Mouse (Mus musculus): ENCODE measurements around the gene Calcb. TPM values are rescaled to one million over a fixed set of nuclear protein-coding genes. Genes with fewer than 3 reads are reported as not detected.

Calcb gene
- polyA plus RNA-seq (2012; rRNA removed): 10.0 and 10.3 TPM in 2 replicates

DNA sequence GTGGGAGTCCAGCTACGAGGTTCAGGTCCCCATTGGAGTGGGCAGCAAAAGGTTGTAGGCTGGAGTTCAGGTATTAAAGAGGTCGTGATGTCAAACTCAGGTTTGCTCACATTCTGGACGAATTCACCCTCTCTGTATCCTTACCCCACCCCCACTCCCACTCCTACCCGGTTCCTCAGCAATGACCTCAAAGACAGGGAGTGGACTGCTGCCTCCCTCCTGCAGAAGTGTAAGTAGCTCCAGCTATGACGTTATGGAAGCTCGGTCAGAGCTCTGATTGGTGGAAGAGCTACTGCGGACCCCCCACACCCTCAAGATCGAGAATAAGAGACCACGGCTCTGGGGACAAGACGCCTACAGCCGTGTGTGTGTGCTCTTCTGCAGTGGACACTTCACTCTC is at the start of gene Calcb:
Gene Calcb, plus strand, starts transcription at position 344 of the 400 bp plus-strand sequence.
- DNase-seq: no peak
- Histone ChIP-seq H3K4me3 (ENCODE audit: control insufficient read depth, insufficient read depth, low read length) (no peak within 1 kb of the TSS), H3K36me3 (ENCODE audit: control insufficient read depth, insufficient read depth, low read length) (no peaks in the 10 kb centered on the region), H3K4me1 (replicated peaks; ENCODE audit: control insufficient read depth, insufficient read depth, low read length) (peaks cover 12% of the 10 kb centered on the region), H3K27ac (ENCODE audit: control insufficient read depth, insufficient read depth, low read length) (no peak within 1 kb of the TSS), H3K27me3 (ENCODE audit: control insufficient read depth, insufficient read depth, low read length) (no peaks in the 10 kb centered on the region; the same call in 1 of the 2 replicates)
- no peak for TF ChIP-seq POLR2A (IDR thresholded peaks at IDR 0.05; ENCODE audit: control insufficient read depth, extremely low read depth, insufficient read depth, low read length, poor library complexity)
- no peak for TF ChIP-seq CTCF (IDR thresholded peaks at IDR 0.05; ENCODE audit: borderline replicate concordance, control insufficient read depth, extremely low read depth, insufficient read depth, low read length, poor library complexity)
- 7% methylated on average over 11 of the region's 11 CpGs for WGBS

- Histone ChIP-seq H3K27ac (ENCODE audit: control insufficient read depth, insufficient read depth, low read length) (no peak overlapping the region), H3K4me3 (ENCODE audit: control insufficient read depth, insufficient read depth, low read length) (no peak overlapping the region), H3K4me1 (replicated peaks; ENCODE audit: control insufficient read depth, insufficient read depth, low read length) (peaks cover 3% of the 10 kb centered on the region), H3K36me3 (ENCODE audit: control insufficient read depth, insufficient read depth, low read length) (no peaks in the 10 kb centered on the region), H3K27me3 (ENCODE audit: control insufficient read depth, insufficient read depth, low read length) (no peaks in the 10 kb centered on the region)
- TF ChIP-seq CTCF (IDR thresholded peaks at IDR 0.05; ENCODE audit: borderline replicate concordance, control insufficient read depth, extremely low read depth, insufficient read depth, low read length, poor library complexity) (no peak), POLR2A (IDR thresholded peaks at IDR 0.05; ENCODE audit: control insufficient read depth, extremely low read depth, insufficient read depth, low read length, poor library complexity) (no peak)
- WGBS: 9% methylated on average over 1 of the region's 1 CpGs
- no peak for DNase-seq
These were observed 47.0 kb upstream of the Calcb start for GRCm38 (mm10) chr7:114671405-114671804.

DNA sequence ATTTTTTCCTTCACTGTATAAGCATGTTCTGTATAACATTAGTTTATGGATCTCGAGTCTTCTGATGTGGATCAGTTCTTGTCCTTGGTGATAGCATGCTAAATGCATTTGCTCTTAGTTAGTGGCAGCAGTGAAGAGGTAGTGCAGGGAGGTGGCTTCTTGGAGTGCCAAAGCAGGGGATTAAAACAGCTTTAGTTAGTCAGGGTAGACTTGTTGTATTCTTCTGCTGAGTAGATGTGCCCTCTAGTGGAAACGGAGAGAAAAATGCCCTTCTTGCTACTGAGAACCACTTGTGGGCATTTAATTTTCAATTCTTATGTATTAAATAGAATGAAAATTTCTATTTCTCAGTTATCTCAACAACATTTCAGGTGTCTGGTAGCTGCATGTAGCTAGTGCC is 45.7 kb upstream of the Calcb start:
- WGBS: 32% methylated on average over 2 of the region's 2 CpGs
- no peak overlapping the region for H3K4me3 ChIP-seq (ENCODE audit: control insufficient read depth, insufficient read depth, low read length)
- H3K36me3 ChIP-seq (ENCODE audit: control insufficient read depth, insufficient read depth, low read length): no peaks in the 10 kb centered on the region
- peaks cover 3% of the 10 kb centered on the region for H3K4me1 ChIP-seq (replicated peaks; ENCODE audit: control insufficient read depth, insufficient read depth, low read length)
- no peak overlapping the region for H3K27ac ChIP-seq (ENCODE audit: control insufficient read depth, insufficient read depth, low read length)
- H3K27me3 ChIP-seq (ENCODE audit: control insufficient read depth, insufficient read depth, low read length): no peaks in the 10 kb centered on the region
- peak; percentile 5 for DNase-seq
- no peak for TF ChIP-seq CTCF (IDR thresholded peaks at IDR 0.05; ENCODE audit: borderline replicate concordance, control insufficient read depth, extremely low read depth, insufficient read depth, low read length, poor library complexity)
- no peak for TF ChIP-seq POLR2A (IDR thresholded peaks at IDR 0.05; ENCODE audit: control insufficient read depth, extremely low read depth, insufficient read depth, low read length, poor library complexity)

- no peaks in the 10 kb centered on the region for H3K27me3 ChIP-seq (ENCODE audit: control insufficient read depth, insufficient read depth, low read length)
- no peaks in the 10 kb centered on the region for H3K4me1 ChIP-seq (replicated peaks; ENCODE audit: control insufficient read depth, insufficient read depth, low read length)
- no peak overlapping the region for H3K27ac ChIP-seq (ENCODE audit: control insufficient read depth, insufficient read depth, low read length)
- peak; percentile 21 for DNase-seq
- no peak overlapping the region for H3K4me3 ChIP-seq (ENCODE audit: control insufficient read depth, insufficient read depth, low read length)
- TF ChIP-seq POLR2A (IDR thresholded peaks at IDR 0.05; ENCODE audit: control insufficient read depth, extremely low read depth, insufficient read depth, low read length, poor library complexity) (no peak), CTCF (IDR thresholded peaks at IDR 0.05; ENCODE audit: borderline replicate concordance, control insufficient read depth, extremely low read depth, insufficient read depth, low read length, poor library complexity) (no peak)
- H3K36me3 ChIP-seq (ENCODE audit: control insufficient read depth, insufficient read depth, low read length): no peaks in the 10 kb centered on the region
These were observed 26.1 kb upstream of the Calcb start for GRCm38 (mm10) chr7:114692339-114692738.

- Histone ChIP-seq H3K27ac (ENCODE audit: control insufficient read depth, insufficient read depth, low read length) (no peak overlapping the region), H3K4me1 (replicated peaks; ENCODE audit: control insufficient read depth, insufficient read depth, low read length) (no peaks in the 10 kb centered on the region), H3K4me3 (ENCODE audit: control insufficient read depth, insufficient read depth, low read length) (no peak overlapping the region), H3K36me3 (ENCODE audit: control insufficient read depth, insufficient read depth, low read length) (no peaks in the 10 kb centered on the region), H3K27me3 (ENCODE audit: control insufficient read depth, insufficient read depth, low read length) (no peaks in the 10 kb centered on the region)
- no peak for TF ChIP-seq CTCF (IDR thresholded peaks at IDR 0.05; ENCODE audit: borderline replicate concordance, control insufficient read depth, extremely low read depth, insufficient read depth, low read length, poor library complexity)
- TF ChIP-seq POLR2A (IDR thresholded peaks at IDR 0.05; ENCODE audit: control insufficient read depth, extremely low read depth, insufficient read depth, low read length, poor library complexity): no peak
- DNase-seq: no peak
- 86% methylated on average over 2 of the region's 2 CpGs for WGBS
These were observed 17.6 kb upstream of the Calcb start for GRCm38 (mm10) chr7:114700871-114701270.

DNA sequence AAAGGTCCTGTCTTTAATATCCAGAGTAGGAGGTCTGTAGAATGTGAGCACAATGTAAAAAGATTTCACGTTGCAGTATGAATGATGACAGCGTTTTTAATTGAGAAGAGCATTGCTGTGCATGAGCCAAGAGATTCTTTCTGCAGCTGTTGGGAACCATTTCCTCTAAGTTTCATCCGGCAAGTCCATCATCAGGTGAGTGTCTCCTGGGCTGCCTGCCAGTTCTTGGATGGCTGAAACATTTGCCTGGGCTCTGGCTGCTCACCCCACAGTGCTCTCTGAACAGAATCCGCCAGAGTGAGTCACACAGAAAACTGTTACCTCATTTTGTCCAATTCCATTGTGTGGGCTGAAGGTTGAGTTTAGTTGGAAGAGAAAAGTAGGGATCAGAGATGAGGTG is 11.7 kb upstream of the Calcb start:
- WGBS: 88% methylated on average over 4 of the region's 4 CpGs
- H3K4me1 ChIP-seq (replicated peaks; ENCODE audit: control insufficient read depth, insufficient read depth, low read length): no peaks in the 10 kb centered on the region
- no peak for TF ChIP-seq CTCF (IDR thresholded peaks at IDR 0.05; ENCODE audit: borderline replicate concordance, control insufficient read depth, extremely low read depth, insufficient read depth, low read length, poor library complexity)
- TF ChIP-seq POLR2A (IDR thresholded peaks at IDR 0.05; ENCODE audit: control insufficient read depth, extremely low read depth, insufficient read depth, low read length, poor library complexity): no peak

DNA sequence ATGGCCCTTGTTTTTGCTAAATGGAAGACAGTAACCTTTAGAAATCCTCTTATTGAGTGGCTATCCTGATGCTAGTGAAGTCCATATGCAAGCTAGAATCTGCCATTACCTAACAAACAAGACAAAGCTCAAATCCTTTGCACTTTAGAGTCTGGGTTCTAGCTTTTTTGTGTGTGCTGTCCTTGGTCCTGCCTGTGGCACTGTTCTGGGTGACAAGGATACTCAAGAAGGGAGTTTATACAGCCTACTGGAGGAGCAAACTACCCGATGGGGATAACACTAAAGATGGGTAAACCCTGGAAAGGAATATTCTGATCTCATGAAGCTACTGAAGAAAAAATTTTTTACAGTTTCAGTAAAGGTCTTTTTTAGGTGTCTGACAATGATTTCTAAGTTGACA is 11.0 kb upstream of the Calcb start:
- WGBS: 82% methylated on average over 1 of the region's 1 CpGs
- DNase-seq: no peak
- no peaks in the 10 kb centered on the region for H3K27me3 ChIP-seq (ENCODE audit: control insufficient read depth, insufficient read depth, low read length)
- H3K36me3 ChIP-seq (ENCODE audit: control insufficient read depth, insufficient read depth, low read length): no peaks in the 10 kb centered on the region
- H3K27ac ChIP-seq (ENCODE audit: control insufficient read depth, insufficient read depth, low read length): no peak overlapping the region
- H3K4me1 ChIP-seq (replicated peaks; ENCODE audit: control insufficient read depth, insufficient read depth, low read length): no peaks in the 10 kb centered on the region
- no peak for TF ChIP-seq POLR2A (IDR thresholded peaks at IDR 0.05; ENCODE audit: control insufficient read depth, extremely low read depth, insufficient read depth, low read length, poor library complexity)
- TF ChIP-seq CTCF (IDR thresholded peaks at IDR 0.05; ENCODE audit: borderline replicate concordance, control insufficient read depth, extremely low read depth, insufficient read depth, low read length, poor library complexity): no peak
- H3K4me3 ChIP-seq (ENCODE audit: control insufficient read depth, insufficient read depth, low read length): no peak overlapping the region

More for the DNA sequence above, 11.7 kb upstream of the Calcb start:
- no peak for DNase-seq
- Histone ChIP-seq H3K27me3 (ENCODE audit: control insufficient read depth, insufficient read depth, low read length) (no peaks in the 10 kb centered on the region), H3K4me3 (ENCODE audit: control insufficient read depth, insufficient read depth, low read length) (no peak overlapping the region), H3K36me3 (ENCODE audit: control insufficient read depth, insufficient read depth, low read length) (no peaks in the 10 kb centered on the region), H3K27ac (ENCODE audit: control insufficient read depth, insufficient read depth, low read length) (no peak overlapping the region)
